7 mouse cellular contexts compared by ENCODE assay signal in genomic region chr19:57119661-57120060, GRCm38 (mm10).
A peak's percentile ranks its signal among the peaks of the same experiment; 100 is the strongest.
DNase-seq lines count a peak whose midpoint lies in the region; ATAC-seq and TF ChIP-seq lines count a peak whose summit lies in the region.

No protein-coding gene starts in this region.

- 62% methylated on average over 3 of the region's 3 CpGs for WGBS in embryonic facial prominence, embryonic 12.5 days
- 37% methylated on average over 3 of the region's 3 CpGs for WGBS in liver, postnatal 0 days (ENCODE audit: insufficient replicate concordance)

- H3K36me3 ChIP-seq in embryonic facial prominence, embryonic 12.5 days, result no peaks in the 10 kb centered on the region
- 0 out of 2 replicates have a peak, but pooled peaks cover 3% of the 10 kb centered on the region for H3K36me3 ChIP-seq in liver, postnatal 0 days (replicated peaks; ENCODE audit: insufficient read depth, low read length)

- DNase-seq in layer of hippocampus, adult 2 months (ENCODE audit: low spot score in 2 of 2), result no peak
- DNase-seq in layer of hippocampus, adult 9-10 months (ENCODE audit: low spot score), result no peak
- no peak for DNase-seq in liver, postnatal 0 days
- no peak for DNase-seq in c-Kit-positive CD71-positive TER-119-positive erythroid progenitor cells, embryonic 14.5 days (ENCODE audit: low spot score)
- DNase-seq in cerebellum, adult 9-11 months, result no peak

- H3K9ac ChIP-seq in embryonic facial prominence, embryonic 12.5 days, result no peak overlapping the region
- H3K9ac ChIP-seq in liver, postnatal 0 days (replicated peaks), result no peak overlapping the region

- peak overlapping the region; percentile 57; the same call in 1 of the 2 replicates for H3K4me3 ChIP-seq in layer of hippocampus, adult 2 months
- no peak overlapping the region for H3K4me3 ChIP-seq in embryonic facial prominence, embryonic 12.5 days
- H3K4me3 ChIP-seq in liver, postnatal 0 days (ENCODE audit: low read depth, low read length), result no peak overlapping the region

- TF ChIP-seq EP300 in liver, postnatal 0 days (IDR thresholded peaks at IDR 0.05; ENCODE audit: low read depth), result no peak

- no peak overlapping the region for H3K4me2 ChIP-seq in embryonic facial prominence, embryonic 12.5 days (replicated peaks)
- H3K4me2 ChIP-seq in liver, postnatal 0 days (ENCODE audit: low read depth, low read length), result peak overlapping the region; percentile 47

- no peak for TF ChIP-seq CTCF in layer of hippocampus, adult 2 months (conservative IDR thresholded peaks at IDR 0.05)
- TF ChIP-seq CTCF in liver, postnatal 0 days (IDR thresholded peaks at IDR 0.05; ENCODE audit: low read depth), result no peak

- peak overlapping the region; percentile 92; the same call in 1 of the 2 replicates for H3K27ac ChIP-seq in layer of hippocampus, adult 2 months
- peak overlapping the region; percentile 81 for H3K27ac ChIP-seq in embryonic facial prominence, embryonic 12.5 days
- peak overlapping the region; percentile 44 for H3K27ac ChIP-seq in liver, postnatal 0 days (ENCODE audit: low read depth)

- peaks cover 49% of the 10 kb centered on the region for H3K4me1 ChIP-seq in embryonic facial prominence, embryonic 12.5 days
- peaks cover 40% of the 10 kb centered on the region for H3K4me1 ChIP-seq in liver, postnatal 0 days (ENCODE audit: insufficient read depth)

- peak; percentile 43 for ATAC-seq in CD4-positive, CD25-positive, alpha-beta regulatory T cell, adult 4 months
- ATAC-seq in embryonic facial prominence, embryonic 12.5 days (ENCODE audit: insufficient number of reproducible peaks, insufficient read depth, low FRiP score, low TSS enrichment), result no peak
- ATAC-seq in liver, postnatal 0 days, result no peak

- no peaks in the 10 kb centered on the region for H3K27me3 ChIP-seq in embryonic facial prominence, embryonic 12.5 days
- no peaks in the 10 kb centered on the region for H3K27me3 ChIP-seq in liver, postnatal 0 days (ENCODE audit: insufficient read depth, low read length)

- no peaks in the 10 kb centered on the region for H3K9me3 ChIP-seq in embryonic facial prominence, embryonic 12.5 days
- H3K9me3 ChIP-seq in liver, postnatal 0 days (ENCODE audit: low read length), result no peaks in the 10 kb centered on the region
